Mouse (Mus musculus): Measurements from ENCODE around the gene Pou6f2.

Pou6f2 gene

DNA sequence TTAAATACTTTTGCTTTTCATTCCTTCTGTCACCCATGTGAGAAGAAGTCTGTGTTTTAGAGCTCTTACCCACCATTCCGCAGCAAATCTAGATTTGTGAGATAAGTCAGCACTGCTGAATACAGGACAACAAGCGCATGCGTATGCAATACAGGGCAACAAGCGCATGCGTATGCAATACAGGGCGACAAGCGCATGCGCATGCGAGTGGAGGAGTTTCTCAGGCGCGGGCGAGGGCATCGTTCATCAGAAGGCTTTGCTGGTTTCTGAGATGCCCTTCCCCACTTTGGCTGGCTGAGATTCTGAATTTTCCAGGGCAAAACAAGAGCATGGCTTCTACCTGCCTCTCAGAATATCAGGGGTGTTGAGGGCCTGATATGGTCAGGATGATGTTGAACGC is 186.2 kb downstream of the Pou6f2 start:
- no peak for DNase-seq

DNA sequence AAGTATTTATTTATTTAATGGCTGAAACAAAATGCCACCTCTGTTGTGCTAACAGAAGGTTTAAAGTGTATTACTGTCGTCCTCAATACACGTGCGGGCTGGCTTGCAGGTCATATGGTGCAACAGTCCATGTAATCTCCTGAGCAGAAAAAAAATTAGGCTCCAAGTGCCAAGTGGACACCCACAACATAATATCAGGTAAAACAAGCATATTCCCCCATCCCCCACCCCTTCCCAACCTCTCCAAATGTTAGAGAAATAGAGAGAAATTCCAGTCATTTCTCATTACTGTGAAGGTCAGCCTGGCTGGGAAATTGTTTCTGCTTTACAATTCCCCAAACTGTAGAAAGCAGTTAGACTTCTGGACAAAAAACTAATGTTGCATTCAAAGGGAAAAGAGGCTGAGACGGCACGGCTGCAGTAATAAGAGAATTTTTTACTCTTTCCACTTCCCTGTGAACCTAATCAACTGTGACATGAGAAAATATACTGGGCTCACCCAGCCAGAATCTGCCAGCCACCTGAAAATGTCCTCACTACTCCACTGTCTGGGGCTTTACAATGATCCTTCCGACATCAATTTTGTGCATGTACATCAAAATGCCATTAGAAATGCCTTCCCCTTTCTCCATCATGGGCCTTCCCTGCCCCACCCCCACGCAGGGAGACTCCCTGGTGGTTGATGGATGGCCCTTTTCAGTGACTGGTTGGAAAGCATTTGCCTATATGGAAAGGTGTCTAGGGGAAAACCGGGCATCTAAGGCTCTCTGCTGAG is 192.8 kb downstream of the Pou6f2 start:
- no peak for DNase-seq

DNA sequence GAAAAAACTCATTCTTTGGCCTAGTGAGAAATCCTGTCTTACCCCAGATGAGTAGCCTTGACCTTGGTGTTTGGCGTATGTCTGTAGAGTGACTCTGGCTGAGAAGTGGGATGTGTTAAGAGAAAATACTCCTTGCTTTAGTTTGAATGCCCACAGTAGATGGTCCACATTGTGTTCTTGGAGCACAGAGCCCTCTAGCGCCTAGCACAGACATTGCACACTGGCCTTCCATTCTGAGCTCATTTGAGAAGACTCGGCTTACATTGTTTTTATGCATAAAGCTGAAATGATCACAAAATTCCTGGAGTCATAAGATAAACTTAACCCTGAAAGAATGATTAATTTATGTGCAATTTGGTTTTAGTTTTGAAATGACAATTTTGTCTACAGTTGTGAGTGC is 223.5 kb downstream of the Pou6f2 start:
- DNase-seq = no peak

DNA sequence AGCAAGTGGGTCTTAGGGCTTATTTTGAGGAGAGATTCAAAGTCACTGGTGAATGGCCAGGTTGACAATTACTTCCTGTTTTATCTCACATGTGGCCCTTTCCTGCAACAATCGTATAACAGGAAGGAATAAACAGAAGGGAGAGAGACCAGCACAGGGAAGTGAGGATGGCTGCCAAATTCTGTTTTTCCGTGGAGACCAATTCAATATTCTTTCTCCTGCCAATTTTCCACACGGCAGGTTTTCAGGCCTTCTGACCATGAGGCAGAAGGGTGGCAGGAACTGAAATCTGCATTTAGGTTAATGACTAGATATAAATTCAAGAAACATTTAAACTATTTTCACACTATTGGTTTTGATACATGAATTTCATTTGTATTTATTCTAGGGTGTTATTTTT is 224.5 kb downstream of the Pou6f2 start:
- DNase-seq = no peak

DNA sequence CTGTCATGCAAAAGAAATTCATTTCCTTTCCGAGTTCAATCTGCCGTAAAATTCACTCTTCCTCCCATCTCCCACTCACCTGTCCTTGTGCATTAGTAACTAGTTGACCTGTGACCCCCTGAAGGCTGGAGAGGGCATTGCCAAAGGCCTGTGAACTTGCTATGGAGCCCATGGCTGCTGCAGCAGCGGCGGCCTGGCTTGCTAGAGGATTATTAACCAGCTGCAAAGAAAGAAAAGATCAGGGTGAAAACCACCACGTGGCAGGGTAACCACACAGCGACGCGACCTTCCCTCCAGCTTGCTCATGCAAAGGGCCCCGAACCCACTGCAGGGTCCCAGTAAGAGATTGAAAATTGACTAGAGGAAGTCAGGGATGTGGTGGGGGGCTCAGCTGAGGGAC is 225.2 kb downstream of the Pou6f2 start:
- DNase-seq = peak; percentile 13

DNA sequence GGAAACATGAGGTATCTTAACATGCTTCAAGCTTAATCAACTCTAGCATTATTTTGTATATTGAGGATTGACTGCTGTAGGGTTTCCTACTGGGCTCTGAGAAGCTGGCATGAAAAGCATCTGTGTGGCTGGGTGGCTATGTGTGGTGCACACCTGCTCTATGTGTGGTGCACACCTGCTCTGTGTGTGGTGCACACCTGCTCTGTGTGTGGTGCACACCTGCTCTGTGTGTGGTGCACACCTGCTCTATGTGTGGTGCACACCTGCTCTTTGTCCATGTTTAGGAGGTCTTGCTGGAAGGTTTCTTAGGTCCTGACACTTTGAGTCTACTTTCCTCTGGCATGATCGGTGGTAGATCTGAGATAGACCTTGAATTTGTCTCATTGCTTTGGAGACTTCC is 233.3 kb downstream of the Pou6f2 start:
- no peak for DNase-seq

DNA sequence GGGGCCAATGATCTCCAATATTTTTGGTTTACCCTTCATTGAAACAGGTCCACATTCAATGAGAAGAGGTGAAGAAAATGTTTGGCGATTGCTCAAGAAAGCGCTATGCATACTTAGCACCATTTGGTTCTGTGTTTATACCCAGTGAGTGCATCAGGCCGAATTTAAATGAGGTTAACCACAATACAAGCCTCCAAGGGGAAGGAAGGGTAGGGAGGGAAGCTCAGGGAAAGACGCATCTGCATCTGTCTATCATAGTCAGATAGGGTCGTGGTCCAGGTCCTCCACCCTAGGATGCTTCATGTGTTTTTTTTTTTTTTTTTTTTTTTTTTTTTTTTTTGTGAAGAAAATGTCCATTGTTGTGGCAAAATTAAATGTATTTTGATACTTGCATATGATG is 236.9 kb downstream of the Pou6f2 start:
- DNase-seq = no peak

DNA sequence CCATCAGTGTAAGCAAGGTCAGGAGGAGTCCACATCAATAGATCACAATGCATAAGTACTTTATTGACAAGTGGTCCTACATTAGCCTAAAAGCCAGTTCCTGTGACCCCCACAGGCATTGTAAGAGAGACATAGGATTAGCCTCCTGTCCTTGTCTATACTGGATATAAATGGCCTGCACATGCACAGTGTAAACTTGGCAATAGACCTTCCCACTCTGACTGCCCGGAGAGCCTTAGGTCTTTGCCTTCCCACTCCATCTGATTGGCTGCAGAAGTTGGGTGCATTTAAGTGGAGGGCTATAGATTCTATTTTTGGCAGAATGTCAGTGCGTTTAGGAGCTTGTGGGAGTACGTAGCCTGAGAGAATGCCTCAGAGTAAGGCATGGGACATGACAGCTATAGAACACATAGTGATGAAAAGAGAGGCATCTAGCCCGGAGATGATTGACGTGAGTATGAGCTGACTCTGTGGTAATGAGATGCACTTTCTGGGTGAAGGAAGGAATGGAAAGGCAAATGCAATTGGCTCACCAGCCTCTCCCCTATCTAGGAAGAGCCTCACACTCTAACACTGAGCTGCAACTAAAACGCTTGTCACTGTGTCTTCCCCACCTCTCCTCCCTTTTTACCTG is 243.4 kb downstream of the Pou6f2 start:
- no peak for DNase-seq

DNA sequence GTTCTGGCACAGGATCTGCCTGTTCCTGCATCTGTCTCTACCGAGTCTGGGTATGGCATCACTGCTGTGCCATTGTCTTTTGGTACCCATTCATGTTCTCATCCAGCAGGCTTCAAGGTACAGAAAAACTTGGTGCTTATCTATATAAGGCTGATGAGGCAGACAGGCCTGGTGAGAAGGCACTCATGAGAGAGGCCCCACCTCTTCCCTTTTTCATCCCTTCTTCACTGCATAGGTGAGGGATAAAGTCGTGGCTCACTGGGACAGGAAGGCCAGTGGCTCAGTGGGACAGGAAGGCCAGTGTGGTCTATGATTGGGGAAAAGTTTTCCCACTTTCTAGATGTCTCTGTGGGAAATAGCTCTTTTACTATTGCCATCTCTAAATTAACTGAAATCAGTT is 263.8 kb downstream of the Pou6f2 start:
- DNase-seq = no peak

DNA sequence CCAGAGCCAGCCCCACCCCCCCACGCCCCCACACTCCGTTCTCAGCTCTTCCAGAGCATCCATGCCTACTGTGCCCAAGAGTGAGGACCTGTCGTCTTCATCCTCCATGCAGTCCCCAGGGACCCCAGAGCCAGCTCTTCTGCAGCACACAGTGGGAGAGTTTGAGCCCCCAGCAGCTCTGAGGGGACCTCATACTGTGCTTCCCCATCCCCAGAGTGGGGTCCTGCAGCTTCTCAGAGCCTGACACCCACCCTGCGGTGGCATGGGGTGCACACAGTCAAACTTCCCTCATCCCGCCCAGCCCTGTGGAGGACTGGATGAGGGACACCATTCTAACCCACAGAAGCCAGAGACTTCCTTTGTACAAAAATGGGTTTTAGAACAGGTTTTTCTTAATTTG is 264.3 kb downstream of the Pou6f2 start:
- DNase-seq = no peak

DNA sequence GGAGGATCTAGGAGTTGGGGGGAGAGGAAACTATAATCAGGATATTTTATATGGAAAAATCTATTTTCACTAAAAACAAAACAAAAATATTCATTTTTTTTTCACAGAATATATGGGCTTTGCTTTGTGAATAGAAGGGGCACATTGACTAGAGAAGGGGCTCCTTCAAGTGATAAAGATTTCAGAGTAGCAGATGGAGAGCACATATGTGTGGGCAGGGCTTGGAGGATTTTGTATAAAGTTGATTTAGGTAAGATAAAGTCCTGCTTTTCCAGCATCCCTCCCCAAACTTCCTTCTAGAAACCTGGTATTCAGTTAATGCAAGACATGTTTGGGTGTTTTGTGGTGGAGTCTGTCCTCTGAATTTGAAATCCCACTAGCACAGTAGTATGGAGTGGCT is 266.2 kb downstream of the Pou6f2 start:
- DNase-seq = no peak

DNA sequence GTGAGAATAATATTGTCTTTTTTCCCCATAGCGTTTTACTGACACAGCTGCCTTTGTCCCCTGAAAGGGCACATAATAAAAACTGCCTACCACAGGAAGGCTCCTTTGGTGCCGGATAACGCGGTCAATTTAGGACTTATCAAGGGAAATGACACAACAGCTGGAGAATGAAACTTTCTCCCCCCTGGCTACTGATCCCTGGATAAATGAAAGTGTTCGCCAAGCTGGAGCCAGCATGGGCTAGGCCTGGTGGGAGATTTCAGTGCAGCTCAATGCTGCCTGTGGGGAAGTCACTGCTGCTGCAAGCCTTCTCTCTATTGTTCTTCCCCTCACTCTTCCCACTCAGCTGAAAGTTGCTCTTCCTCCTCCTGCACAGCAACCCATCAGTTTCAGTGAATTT is 267.8 kb downstream of the Pou6f2 start:
- DNase-seq = no peak

DNA sequence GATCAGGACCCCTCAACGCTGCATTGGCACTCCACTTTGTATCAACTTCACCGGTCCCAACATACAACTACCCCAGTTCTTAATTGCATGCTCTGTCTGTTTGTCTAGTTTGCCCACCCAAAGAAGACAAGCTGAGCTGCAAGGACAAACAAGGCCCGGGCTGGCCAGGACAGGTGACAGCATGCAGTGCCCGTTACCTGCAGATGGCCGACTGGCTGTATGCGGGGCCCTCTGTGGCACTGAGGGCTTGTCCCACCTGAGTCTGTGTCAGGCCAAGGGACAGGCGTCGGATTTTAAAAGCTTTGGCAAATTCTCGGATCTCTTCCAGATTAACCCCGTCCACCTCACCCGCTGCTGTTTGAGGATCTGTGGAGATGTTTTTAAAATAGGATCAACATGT is 268.7 kb downstream of the Pou6f2 start:
- DNase-seq = no peak

DNA sequence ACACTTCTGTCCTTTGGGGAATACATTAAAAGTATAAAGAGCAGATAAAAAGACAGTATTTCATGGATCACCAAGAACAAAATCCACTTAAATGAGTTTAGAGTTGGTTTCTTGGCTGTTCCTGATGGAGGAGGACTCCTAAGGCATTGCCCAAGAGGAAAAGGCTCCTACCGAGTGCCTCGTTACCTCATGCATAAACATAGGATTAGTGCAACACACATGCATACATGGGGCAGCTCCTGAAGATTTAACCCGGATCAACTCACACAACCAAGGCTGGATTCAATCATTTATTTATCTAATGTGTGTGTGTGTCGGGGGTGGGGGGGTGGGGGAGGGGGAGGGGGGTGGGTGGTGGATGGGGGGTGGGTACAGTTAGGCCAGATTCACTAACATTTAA is 269.4 kb downstream of the Pou6f2 start:
- no peak for DNase-seq

DNA sequence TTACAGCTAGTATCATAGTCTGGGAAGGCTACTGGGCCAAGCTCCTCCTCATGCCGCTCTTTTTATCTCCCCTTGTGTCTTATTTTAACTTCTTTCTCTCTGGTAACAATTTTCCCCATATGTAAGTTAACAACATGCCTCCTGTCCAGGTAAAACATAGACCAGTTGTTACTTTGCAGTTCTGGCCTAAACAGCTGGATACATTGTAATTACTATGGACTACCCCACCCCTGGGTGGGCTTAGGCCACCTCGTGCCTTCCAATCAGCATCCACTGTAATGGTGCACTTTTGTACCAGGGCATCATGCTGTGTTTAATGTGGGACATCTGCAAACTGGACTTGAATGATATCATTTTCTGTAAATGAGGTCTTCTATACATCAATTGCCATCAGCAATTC is 271.4 kb downstream of the Pou6f2 start:
- no peak for DNase-seq

DNA sequence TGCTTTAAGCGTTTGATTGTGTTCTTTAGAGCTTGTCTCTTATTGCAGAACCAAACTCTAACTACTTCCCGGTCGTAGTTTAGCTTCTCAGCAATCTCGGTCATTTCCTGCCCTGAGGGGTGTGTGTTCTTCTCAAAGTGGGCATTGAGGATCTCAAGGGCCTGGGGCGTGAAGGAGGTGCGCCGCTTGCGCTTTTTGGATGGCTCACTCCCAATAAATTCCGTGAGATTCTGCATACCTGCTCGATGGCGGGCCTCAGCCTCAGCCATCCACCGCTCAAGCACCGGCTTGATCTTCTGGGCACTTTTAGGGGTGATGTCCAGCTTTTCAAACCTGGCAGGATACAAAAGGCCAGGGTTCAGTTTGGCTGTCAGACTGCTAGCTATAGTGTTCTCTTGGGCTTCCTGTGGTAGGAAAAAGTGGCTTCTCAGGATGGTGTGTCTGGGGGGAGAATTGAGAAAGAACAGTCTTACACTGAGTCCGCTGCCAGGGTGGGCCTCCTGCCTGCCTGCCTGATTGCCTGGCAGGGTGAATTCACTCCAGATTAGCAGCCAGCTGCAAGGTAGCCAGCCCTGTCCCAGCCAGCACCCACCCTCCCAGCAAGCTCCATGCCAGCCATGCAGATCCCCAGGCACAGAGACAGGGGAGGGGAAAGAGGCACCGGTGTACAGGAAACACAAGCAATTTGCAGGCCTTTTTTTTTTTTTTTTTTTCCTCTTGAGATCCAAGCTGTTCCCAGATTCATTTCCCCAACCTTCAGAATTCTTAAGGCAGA is 272.1 kb downstream of the Pou6f2 start:
- no peak for DNase-seq

DNA sequence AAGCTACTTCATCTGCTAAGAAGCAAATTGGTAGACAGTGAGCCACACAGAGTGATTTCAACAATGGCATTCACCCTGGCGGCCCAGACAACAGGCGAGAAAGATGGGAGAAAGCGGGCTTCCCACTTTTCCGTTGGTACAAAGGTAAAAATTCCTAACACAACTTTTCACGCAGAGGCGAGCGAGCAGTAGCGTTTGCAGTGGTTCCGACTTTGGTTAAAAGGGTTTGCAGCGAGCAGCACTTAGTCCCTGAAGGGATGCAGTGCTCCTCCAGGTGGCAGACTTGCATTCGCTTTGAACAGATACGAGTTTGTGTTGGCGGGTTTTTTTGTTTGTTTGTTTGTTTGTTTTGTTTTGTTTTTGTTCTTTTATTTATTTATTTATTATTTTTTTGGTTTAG is 273.1 kb downstream of the Pou6f2 start:
- no peak for DNase-seq

DNA sequence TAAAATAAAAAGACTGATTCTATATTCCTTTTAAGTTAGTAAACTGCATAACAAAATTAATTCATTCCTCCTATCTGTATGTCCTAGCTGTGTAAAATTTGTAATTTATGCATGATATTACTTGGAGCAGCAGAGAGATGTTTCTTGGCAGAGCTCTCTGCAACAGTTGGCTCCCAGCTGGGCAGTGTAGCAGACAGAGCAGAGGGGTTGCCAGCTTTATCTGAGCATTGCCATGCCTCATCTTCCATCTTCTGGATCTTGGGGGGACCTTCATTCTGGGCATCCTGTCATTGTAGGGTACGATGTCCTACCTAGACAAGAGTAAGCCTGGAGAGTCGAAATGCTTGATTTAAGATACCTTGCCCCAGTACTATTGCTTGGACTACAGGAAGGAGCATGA is 277.1 kb downstream of the Pou6f2 start:
- DNase-seq = no peak

DNA sequence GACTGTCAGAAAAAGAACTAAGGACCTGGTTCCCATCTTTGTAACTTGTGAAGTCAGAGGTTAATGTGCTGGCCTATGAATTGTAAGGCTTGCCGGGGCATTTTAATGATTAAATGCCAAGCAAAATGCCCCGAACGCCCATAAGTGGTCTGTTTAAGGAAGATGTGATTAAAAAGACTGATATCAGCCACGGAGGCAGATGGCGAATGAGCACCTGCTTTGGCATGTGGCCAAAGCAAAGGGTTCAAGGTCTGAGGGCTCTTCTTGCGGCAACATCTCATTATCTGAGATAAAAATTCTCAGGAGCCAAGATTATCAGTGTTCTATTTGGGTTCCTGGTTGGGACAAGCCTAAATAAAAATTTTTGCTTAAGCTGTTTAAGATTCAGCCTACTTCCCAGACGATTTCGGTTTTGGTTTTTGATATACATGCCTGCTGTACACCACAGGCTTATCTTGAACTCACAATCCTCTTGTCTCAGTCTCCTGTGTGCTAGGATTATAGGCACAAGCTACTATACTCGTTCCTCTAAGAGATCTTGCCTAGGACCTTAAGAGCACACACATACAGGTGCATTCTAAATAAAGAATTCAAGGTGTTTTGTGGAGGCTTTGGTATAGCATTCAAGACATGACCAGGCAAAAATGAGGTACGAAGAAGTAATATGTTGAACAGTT is 315.9 kb downstream of the Pou6f2 start:
- DNase-seq = no peak

Data from kidney, adult 11 months (tissue).